Mouse (Mus musculus) lung, postnatal 0 days (tissue): Measurements from ENCODE around the gene Lrrc74a.

Source experiments
- CTCF ChIP-seq: IDR thresholded peaks from 2 replicates; pipeline ENCODE4 v1.5.1; 2016; ENCODE audit warnings: antibody characterized with exemption, mild to moderate bottlenecking
- EP300 ChIP-seq: IDR thresholded peaks from 2 replicates; pipeline ENCODE4 v1.6.1; 2016; ENCODE audit warnings: antibody characterized with exemption, mild to moderate bottlenecking, control low read depth

GRCm38 (mm10) chr12:86804857-86805256, 70.7 kb downstream of the Lrrc74a start:
- TF ChIP-seq EP300, result no peak
- TF ChIP-seq CTCF, result no peak
